Mouse (Mus musculus): ENCODE measurements around the gene Slc22a13. TPM values are rescaled to one million over a fixed set of nuclear protein-coding genes. Genes with fewer than 3 reads are reported as not detected.

The Slc22a13 gene
- polyA plus RNA-seq, 1 experiment, result 0.04 TPM

DNA sequence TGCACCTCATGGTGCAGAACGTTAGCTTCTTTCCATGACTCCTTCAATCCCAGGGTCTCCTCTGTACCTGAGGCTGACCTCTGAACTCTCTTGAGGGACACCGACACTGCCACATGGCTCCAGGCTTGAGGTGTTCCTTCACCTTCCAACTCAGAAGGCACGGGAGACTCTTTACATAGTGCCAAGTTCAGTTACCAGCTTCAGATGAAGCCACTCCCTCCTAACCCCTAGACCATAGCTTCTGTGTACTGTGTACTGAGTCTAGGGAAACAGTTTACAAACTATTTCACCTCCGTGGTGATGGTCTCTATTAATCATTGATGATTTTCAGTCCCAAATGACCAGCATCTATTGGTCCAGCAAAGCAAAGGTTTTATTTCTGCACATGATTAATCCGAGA is 7.2 kb downstream of the Slc22a13 start:
- DNase-seq (ENCODE audit: low spot score), result no peak

DNA sequence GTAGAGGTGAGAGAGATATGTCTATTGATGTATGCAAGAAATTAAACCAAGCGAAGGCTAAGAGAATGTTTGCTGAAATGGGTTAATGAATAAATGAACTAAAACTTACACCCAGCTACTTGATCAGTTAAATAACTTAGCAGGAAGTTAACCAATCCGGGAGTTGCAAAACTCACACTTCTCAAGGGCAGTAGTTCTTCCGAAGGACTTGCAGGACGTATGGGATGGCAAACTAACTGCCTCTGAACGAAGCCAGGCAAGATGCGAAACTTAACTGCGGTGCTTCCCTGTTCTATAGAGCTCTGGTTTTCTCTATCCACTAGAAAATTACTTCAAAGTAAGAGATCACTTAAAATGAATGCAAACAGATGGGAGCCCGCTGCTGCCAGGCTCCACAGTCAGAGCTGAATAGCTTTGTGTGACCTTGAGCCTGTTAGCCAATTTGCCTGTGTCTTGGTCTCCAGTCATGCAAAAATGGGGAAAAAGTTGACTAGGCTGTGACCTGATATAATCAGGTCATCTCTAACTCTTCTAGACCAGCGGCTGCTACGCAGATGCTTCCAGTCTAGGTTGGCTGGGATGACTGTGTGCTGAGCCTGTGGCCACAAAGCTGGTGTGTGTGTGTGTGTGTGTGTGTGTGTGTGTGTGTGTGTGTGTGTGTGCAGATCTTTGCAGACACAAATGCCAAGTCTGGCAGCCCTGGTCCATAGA is 9.6 kb downstream of the Slc22a13 start:
- no peak for DNase-seq (ENCODE audit: low spot score)

DNA sequence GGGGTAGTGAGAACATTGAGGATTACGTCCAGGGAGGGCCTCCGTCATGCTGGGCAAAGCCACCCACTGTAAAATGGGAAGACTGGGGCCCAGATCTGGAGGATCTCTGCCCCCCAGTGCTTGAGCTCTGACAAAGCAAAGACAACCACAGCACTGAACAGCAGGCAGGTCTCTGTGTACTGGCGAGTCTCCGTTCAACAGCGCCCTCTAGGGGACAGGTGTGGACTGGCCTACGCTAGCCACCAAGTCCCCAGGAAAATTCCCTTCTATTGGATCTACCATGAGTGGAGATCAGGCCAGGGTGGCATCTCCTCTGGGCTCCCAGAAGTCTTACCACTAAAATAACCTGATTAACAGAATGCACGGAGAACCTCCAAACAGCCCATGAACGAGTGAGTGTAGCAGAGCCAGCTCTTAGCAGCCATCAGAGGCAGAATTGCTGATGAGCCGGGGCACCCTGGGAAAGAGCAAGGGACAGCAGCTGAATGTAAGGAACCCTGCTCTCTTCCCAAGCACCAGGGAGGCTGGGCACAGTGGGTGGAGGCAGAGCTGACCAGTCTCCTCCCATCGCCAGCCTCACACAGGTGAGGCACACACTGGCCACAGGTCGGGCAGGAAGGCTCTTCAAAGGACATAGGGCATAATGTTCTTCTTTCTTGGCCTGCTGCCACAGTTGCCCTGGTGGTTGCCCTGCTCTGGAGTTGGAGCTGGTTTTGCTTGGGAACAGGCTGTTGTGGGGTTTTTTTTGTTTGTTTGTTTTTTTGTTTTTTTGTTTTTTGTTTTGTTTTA is 16.5 kb downstream of the Slc22a13 start:
- peak; percentile 67 for DNase-seq (ENCODE audit: low spot score)

DNA sequence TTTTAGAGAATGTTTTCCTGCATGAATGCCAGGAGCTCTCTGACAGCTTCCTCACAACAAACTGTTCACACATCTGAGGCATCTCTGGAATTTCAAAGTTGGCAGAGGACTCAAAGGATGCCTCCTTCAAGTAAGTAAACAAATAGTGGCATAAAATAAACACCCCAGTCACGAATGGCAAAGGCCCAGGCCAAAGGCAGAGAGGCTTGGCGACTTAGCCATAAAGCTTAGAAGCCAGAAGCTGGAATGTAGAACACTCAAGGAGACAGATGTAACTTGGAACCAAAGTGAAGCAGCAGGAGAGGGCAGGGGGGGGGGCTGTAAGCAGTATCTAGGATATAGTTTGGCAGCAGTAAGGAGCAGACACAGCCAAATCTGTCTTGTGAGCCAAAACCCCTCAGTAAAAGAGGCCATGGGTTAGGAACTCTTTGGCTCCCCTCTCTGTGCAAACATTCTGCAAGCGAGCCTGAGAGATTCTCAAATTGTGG is 27.6 kb downstream of the Slc22a13 start:
- DNase-seq (ENCODE audit: low spot score), result no peak

DNA sequence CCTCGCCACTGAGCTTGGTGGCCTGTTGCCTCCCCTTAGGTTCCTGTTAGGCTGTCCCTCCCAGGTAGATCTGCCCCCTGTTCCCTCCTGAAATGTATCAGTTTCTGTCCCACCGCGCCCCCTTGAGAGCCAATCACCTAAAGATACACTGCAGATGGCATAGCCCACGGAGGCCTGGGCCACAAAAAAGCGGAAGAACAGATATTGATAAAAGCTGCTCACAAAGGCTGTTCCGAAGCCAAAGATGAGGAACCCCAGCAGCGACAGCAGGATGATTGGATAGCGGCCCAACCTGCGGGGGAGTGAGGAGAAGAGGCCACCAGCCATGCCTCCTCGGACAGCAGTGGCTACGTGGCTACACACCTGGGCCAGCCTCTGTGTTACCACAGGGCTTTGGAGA is 29.6 kb downstream of the Slc22a13 start:
- no peak for DNase-seq (ENCODE audit: low spot score)

DNA sequence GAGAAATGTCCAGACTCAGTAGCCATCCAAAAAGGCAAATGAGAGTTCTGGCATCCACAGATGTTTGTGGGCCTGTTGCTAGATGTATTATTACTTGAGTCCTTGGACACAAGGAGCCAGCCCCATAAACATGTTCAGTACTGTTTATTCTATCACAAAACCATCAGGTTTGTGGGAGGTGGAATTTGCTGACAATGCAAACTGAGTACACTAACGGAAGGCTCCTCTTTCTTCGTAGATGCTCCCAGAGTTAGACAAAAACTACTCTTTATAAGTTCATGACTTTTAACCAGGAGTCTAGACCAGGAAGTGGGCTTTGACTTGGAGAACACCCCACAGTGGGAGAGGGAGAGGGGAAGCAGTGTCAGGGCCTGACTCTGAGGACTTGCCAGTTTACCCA is 41.3 kb downstream of the Slc22a13 start:
- no peak for DNase-seq (ENCODE audit: low spot score)

DNA sequence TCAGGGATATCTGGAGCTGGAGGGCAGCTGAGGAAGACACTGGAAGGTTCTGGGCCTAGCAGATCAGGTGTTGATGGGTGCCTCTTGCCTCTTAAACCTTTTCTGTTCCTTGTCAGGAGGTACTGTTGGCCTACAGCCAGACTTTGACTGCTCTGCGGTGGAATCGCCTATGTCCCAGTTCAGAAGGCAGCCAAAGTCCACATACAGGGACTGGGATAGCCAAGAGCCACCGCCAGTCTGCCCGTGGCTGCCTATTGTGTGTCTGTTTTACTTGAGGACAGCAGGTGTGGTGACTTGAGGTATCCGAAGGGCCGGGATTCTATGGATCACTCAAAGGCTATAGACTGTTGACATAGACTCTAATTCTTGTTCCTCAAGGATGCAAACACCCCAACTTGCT is 43.4 kb downstream of the Slc22a13 start:
- DNase-seq (ENCODE audit: low spot score), result no peak

DNA sequence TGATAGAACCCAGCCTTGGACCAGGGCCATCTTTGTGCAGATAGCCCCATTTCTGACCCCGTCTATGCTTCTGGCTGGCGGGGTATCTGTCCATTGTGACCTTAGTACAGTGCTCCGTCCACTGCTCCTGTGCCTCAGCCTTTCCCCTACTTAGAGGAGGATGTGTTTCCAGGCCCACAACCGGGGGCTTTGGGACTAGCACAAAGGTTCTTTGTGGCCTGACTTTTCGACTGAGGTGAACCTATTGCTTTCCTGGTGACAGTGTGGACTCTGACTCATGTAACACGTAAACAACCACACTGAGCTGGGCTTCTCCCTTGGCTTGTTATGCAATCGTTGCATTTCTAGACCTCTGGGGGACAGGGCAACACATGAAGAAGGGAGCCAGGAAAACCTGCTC is 44.2 kb downstream of the Slc22a13 start:
- DNase-seq (ENCODE audit: low spot score), result no peak

DNA sequence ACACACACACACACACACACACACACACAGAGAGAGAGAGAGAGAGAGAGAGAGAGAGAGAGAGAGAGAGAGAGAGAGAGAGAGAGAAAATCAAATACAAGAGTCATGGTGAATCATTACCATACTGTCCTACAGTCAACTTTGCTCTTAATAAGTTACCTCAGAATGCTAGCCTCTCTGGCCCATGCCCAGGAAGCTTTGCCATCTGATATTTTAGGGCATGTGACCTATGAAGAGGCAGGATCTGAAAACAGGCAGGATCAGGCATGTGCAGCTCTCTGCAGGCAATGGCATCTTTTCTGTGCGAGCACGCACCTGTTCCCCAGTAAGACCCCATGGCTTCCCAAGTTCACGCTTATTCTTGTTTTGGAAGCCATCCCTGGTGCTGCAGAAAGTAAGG is 48.2 kb downstream of the Slc22a13 start:
- no peak for DNase-seq (ENCODE audit: low spot score)

DNA sequence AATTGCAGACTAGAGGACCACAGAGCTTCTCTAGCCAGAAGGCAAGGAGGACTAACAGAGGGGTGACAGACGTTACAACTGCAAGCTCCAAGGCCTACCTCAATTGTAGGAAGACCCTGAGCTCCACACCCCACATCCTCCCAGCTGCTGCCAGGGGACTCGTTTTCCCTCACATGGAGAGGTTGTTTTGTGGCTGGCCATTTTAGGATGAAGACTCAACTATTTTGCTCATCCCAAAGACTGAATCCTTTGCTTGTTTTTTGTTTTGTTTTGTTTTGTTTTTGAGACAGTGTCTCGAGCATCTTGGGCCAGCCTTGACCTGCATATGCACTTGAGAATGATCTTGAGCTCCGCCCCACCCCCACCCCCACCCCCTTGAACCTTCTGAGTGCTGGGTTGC is 50.0 kb downstream of the Slc22a13 start, which contains the start of gene Gm47289:
Gm47289 (plus strand) TSS at position 301 of the 400 bp plus-strand sequence.
- no peak for DNase-seq (ENCODE audit: low spot score)

DNA sequence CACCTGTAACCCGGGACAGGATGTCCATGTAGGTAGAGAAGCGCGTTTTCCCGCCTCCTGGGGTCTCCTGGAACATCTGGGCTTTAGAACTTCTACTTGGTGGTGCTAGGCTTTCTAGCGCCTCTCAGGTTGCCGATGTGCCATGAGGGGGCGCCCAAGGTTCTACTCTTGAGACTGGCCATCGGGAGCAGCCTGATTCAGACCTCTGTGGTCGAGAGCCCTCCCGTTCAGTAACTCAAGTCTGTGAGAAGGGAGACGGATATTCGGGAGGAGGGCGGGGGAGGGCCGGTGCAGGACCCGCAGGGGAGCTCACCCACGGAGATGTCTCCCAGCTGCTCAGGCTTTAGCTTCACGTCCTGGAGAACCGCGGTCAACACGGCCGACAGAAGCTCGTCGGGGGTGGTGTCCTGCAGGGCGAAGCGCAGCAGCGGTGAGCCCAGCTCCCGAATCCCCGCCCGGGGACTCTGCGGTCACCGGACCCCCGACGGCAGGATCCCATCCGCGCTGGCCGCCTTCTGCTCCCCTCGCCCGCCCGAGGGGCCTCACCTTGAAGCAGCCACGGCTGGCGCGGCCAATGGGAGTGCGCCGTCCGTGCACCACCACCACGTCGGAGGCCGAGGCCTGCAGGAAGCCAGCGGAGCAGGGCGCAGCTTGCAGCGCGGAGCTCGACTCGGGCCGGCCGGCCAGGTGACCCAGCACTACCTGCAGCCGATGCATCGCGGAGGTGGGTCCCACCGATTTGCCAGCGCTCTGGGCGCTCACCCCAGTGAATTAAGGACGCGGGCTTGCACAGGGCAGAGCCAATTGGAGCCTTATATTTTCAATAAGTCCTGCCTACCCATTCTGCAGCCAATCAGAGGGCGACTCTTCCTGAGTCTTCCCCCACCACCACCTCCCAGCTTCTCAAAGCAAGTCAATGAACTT is 52.4 kb downstream of the Slc22a13 start, which contains the start of gene Acaa1b:
Acaa1b (minus strand) TSS at position 816 of the 924 bp plus-strand sequence.
- DNase-seq (ENCODE audit: low spot score), result peak; percentile 73

DNA sequence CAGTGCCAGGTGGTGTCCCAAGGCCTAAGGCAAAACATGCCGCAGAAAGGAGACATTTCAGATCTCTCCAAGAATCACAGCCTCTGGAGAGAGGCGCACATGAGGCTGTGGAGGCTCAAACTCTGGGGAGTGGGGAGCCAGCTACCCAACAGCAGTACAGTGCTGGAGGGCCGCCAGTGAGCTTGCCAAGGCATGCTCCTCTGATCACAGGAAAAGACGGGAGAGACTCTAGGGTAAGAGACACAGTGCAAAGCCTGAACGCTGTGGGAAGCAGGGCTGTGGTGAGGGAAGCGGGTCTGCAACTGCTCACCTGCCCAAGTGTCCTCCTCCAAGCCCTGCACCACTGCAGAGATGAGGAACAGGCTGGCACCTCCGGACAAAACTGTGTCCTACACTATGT is 53.1 kb downstream of the Slc22a13 start:
- peak; percentile 40 for DNase-seq (ENCODE audit: low spot score)

DNA sequence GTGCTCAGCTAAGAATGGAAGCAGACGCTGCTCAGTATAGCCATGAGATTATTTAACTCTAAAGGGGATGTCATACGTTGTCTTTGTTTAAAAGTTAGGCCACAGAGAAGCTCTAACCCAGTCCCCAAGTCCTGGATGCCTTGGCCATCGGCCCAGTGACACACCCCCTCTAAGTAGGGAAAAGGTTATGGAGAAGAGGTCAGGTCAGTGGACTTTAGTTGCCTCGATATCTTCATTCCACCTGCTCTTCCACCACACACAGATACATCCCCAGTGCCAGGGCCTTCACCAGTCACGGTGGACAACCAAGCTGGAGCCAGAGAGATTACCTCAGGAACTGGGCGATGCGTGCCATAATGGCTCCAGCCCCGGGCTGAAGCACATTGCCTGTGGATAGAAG is 53.5 kb downstream of the Slc22a13 start:
- DNase-seq (ENCODE audit: low spot score), result no peak

DNA sequence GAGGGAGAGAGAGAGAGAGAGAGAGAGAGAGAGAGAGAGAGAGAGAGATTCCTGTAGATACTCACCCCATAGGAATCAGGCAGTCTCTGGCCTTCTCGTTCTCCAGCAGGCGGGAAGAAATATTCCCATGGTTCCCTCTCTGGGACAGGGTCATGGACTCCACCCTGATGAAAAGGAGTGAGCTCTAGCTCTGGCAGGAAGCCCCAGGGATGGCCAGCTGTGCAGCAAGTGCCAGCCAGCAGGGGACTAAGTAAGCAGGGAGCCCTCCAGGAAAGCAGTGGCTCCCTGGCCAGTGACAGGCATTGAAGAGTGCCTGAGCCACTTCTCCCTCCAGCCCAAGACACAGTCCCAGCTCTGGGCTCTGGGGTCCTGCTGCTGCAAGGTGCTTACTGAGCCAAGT is 57.1 kb downstream of the Slc22a13 start:
- no peak for DNase-seq (ENCODE audit: low spot score)

DNA sequence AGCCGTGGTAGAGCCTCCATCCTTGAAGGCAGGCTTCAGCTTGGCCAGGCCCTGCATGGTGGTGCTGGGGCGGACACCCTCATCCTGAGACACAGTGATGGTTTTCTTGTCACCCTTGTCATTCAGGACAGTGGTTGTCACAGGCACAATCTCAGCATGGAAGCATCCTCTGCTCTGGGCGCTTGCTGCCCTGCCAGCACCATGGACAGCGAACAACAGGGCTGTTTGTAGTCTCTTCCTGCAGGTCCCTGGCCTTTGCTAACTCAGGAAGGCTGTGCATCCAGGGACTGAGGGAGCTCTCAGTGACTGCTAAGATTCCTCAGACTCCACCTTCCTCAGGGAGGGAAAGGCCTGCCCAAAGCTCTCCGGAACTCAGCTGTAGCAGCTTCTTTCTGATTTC is 59.3 kb downstream of the Slc22a13 start:
- no peak for DNase-seq (ENCODE audit: low spot score)

DNA sequence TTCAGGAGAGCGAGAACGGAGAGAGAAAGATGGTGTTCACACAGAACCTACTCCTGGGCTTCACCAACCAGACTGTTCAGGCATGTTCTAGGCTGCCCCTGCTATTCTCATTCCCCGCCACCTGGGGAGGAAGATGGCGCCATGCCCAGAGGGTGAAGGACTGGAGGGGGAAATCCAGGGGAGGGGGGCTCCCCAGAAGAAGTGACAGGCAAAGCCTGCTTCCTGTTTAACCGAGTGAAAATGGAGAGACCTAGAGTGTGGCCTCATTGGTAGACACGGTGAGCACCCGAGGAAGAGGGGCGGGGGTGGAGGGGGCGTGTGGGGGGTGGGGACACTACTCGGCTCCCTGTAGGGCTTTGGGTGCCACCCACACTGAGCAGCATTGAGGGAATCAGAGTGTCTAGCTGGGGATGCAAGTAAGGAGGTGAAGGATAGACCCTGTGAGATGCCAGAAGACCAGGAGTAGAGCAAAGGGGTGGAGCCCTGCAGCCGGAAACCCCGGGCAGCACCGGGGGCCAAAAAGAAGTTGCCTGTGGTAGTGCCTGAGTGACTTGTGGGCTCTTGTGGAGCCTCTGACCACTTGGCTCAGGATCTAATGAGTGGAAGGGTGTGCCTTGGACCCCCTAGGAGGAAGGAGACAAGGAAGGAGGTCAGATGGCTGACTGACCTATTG is 62.7 kb downstream of the Slc22a13 start:
- DNase-seq (ENCODE audit: low spot score), result no peak

DNA sequence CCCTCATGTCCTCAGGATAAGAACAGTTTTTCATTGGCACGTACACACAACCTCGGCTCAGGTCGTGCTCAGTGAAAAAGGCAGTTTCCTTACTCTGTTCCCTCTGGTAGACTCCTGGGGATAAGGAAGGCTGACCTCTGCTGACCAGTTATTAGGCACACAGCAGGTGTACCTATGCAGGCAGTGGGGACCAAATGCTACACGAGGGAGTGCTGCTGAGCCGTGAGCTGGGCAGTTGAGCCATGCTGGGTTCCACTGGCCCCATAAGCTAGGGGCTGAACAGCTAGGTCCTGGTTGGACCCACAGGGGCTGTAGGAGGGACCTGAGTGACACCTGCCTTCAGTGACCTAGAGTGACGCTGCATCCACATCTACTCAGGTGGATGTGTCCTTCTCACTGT is 63.3 kb downstream of the Slc22a13 start:
- no peak for DNase-seq (ENCODE audit: low spot score)

DNA sequence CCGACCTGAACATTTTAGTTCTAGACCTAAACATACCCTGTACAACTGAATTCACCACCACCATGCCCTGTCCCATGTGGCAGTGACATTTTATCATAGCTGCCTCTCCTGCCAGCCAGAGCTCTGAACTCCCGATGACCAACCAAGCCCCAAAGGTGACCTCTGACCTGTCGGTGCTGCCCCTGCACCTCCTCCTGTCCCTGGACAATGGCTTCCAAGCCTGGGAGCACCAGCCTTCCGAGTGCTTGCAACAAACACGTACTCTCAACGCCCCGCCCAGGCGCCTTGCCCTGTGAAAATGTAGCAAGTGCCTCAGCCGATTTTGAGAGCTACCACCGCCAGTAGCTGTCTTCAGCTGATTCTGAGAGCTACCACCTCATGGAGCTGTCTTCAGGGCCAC is 63.8 kb downstream of the Slc22a13 start:
- DNase-seq (ENCODE audit: low spot score), result no peak

DNA sequence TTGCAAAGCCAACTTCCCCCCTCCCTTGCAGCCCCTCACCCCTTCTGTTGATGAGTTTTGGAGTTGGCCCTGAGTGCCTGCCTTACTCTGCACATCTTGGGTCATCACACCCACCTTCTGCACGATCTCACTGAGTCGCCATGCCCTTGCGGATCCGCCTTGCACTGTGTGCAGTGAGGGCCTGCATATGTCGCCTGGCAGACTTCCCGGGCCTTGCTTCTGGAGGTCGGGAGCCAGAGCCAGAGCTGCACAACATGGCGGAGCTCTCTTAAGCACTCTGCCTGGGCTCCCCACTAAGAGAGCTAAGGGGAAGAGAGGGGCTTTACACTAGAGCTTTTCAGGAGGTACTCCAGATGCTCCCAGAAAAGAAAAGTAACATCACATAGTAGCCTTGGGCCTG is 64.2 kb downstream of the Slc22a13 start:
- no peak for DNase-seq (ENCODE audit: low spot score)

DNA sequence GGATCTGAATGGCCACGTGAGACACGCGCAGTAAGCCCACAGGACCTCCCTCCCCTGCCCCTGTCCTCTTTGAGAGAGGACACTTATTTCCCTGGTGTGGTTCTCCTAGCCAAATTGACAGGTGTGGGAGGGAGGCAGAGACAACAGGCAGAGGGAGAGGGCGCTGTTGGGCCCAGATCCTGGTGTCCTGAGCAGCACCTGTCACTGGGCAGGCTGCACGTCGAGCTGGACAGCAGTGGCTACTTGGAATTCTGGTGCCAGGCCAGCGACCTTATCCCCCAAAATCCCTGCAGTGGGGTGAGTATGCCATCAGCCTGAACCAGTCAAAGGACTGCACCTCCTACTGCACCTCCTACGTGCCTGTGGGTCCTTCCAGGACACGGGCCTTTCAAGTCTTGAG is 65.5 kb downstream of the Slc22a13 start:
- DNase-seq (ENCODE audit: low spot score), result no peak
